Mouse (Mus musculus) urinary bladder, adult 2 months (tissue): ENCODE measurements around the gene Lyve1. TPM values are rescaled to one million over a fixed set of nuclear protein-coding genes. Genes with fewer than 3 reads are reported as not detected.

Experiments used
- DNase-seq: peaks from one replicate; pipeline ENCODE4 v3.0.0; 2022; ENCODE audit warnings: low spot score
- polyA plus RNA-seq: library from polyadenylated mRNA; depleted of rRNA; stranded (reverse); fragments of >200 nt; gene quantifications from 2 replicates; pipeline ENCODE4 v1.2.3, GENCODE M21; 2012

The Lyve1 gene
- polyA plus RNA-seq, 1 experiment = 32.3 TPM

- no peak for DNase-seq
Observed at GRCm38 (mm10) chr7:110853611-110854010, 9.4 kb downstream of the Lyve1 start.

- no peak for DNase-seq
Observed at GRCm38 (mm10) chr7:110851541-110852203, 11.4 kb downstream of the Lyve1 start.

DNA sequence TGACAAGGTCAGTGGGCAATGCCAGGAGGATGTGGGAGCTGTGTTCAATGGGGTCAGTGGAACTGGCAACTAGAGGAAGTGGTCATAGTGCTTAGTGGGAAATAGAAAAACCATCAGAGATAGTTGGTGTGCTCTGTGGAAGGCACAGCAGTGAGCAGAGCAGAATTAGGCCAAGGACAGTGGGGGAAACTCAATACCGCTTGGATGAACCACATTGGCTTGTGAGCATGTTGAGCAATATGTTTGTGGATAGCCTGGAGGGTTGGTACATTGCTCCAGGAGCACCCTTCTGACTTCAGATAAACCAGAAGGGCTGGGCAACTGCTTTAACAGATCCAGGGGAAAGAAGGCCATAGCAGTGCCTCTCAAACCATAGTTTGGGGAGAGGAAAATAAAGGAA is 14.7 kb downstream of the Lyve1 start:
- DNase-seq = no peak

DNA sequence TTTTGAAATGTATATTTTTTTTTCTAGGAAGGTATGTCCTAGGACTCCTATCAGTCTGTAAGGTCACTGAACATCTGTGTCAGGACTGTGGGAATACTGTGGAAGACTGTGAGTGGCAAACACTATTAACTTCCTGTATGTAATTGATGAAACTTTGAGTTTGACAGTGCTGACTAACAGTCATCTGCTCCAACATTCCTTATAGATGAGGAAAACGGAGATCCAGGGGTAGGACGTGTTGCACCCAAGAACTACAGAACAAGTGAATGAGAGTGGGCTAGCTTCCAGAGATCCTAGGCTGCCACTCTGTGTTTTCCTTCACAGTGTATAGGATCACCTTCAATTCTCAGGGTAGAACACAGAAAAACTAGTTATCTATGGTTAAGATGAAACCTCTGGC is 15.7 kb downstream of the Lyve1 start:
- DNase-seq = no peak

- peak; percentile 84 for DNase-seq
Observed at GRCm38 (mm10) chr7:110843916-110844874, 18.8 kb downstream of the Lyve1 start, which contains the start of gene Rnf141. Rnf141 (minus strand) TSS chr7:110844457.

- DNase-seq = no peak
Observed at GRCm38 (mm10) chr7:110840332-110840731, 22.7 kb downstream of the Lyve1 start.

DNA sequence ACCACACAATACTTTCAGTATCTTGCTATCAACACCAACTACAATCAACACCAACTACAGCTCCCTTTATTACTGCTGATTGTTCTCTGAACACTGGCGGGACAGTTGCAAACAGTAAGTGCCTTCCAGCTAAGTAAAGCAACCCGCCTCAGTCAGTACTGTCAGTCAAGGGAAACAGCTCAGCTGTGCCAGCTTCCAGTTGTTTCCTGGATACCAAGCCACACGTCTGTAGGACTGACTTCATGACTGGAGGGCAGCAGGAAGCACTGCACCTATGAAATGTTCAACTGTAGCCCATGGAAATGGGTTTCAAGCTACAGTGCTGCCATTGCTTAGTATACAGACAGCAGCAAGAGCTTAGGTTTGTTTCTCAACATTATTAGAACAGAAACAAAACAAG is 28.5 kb downstream of the Lyve1 start:
- DNase-seq = no peak

DNA sequence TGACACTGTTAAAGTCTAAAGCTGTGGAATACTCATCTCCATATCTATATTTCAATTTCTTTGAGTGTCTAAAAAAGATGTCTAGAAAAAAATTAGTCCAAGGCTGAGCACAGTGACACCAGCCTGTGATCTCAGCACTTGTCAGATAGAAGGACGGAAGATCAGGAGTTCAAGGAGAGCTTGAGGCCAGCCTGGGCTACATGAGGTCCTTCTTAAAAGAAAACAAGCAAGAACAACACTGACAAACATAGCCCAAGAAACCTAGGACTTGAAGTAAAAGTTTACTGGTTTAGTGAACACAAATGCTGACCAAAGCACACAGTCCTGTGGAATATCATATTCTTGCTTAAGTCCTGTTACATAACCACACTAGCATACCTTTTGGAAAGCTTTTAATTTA is 29.0 kb downstream of the Lyve1 start:
- DNase-seq = no peak

DNA sequence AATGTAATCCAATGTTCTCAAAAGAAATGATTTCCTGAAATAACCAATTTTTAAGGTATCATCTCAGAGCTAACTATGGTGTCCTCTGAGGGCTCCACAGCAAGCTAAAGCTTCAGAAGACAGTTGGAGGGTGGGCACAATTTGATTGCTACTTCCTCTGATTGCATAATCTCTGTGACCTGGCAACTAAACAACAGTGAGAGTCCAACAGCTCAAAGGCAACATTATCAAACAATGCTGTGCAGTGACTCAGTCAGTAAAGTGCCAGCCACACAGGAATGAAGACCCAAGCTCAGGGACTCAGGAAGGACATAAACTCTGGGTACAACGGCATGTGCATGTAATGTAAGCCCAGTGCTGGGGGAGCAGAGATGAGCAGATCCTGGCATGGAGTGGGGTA is 30.0 kb downstream of the Lyve1 start:
- no peak for DNase-seq

DNA sequence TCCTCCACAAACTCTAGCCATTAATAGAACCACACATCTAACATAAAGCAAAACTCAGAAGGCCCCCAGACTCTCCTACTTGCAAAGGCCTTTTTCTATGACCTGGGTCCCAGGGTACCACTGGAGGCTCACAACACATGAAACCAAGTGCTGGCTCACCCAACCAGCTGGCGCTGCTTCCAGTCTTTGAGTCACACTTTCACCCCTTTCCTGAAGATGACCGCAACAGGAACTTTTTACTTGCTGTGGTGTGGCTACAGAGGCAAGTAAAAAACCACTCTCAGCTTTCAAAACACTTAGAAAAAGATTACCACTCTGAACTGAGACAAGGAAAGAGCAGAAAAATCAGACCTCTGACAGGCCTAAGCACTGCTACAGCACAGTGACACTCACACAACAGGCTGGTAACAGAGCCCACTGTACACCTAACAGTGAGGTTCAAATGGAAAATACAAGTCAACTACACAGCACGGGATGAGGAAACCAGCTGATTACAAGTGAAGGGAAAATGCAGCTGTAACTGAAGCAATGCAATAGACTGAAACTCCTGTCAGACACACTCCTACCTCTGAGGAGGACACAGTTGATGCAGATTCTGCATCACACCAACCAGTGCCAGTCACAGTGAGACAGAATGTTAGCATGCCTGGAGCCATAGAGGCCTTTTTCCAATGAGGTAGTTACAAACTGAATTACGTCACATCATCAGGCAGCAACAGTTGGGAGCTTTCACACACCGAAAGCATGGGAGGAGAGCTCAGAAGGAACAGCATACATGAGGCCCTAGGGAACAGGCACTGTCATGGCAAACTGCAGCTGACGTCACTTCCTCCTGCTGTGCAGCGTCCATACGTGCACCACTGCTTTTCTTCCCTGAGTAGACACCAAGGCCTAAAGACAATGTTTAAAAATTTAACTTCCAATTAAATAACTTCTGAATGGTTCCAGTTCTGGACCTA is 38.8 kb downstream of the Lyve1 start:
- DNase-seq = no peak

GRCm38 (mm10) chr7:110823593-110823992 is 39.4 kb downstream of the Lyve1 start:
- DNase-seq = no peak

DNA sequence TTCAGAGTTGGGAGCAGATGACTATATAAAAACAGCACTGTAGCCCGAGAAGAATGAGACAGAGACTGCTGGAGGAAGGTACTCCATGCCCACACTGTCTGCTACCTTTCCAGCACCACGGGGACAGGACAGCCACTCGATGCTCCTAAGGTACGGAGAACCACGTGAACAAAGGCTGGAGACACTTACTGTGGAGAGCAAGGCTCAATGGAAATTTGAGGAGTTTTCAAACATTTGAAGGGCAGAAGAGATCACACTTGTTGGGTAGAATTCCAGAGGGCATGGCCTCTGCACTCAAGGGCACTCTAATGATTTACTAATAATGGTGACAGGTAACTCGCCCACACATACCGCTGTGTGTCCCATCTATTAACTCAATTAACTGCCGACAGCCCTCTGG is 40.0 kb downstream of the Lyve1 start:
- DNase-seq = no peak

GRCm38 (mm10) chr7:110822055-110822454 is 41.0 kb downstream of the Lyve1 start:
- no peak for DNase-seq

DNA sequence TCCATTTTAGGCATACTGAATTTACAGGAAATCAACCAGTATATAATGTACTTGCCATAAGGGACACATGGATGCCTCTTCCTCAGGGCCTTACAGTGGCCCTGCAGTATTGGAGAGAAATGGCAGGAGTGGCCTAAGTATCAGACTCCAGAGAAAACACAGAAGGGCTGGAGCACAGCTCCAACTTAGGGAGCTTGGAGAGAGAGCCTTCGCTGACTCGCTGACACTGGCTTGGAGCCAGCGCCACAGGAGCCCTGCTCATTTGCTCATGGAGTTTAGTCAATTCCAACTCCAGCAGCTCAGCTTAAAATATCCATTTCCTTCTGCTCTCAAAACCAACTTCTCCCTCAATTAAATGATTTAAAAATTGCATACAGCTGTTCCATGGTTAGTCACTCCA is 41.4 kb downstream of the Lyve1 start:
- DNase-seq = no peak

DNA sequence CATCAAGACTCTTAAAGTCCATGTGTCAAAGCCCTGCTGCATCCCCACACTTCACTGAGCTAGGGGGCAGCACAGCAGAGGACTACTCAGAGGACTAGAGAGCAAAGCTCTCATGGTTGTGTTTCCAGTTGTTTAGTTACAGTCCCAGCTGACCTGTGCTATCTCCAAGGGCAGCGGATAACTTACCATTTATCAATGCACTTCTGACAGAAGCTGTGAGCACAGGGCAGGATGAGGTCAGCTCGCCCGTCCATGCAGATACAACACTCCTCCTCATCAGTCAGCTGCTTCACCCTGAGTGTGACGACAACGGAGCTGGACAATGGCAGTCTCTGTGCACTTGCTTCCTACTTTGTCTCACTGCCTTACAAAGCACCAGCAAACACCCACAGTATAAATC is 42.0 kb downstream of the Lyve1 start:
- DNase-seq = no peak

DNA sequence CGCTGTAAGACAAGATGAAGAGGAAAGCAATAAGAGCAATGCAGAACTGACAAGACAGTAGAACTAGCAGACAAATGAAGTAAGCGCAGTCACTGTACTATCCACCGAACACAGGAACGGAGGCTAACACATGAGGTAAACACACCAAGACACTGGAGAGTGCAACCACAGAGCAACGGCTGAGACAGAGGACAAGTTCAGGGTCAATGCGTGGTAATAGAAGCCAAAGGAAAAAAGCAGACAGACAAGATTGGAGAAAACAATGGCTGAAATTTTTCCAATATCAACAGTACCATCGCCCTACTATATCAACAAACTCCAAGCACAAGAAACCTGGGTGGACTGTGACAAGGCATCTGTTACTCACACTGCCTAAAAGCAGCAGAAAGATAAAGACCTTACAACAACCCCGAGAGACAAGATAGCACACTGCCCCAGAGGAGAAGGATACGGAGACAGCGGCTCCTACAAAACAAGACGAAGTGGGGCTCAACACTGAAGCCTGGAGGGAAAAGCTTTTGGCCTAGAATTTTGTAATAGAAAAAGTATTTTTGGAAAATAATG is 44.2 kb downstream of the Lyve1 start:
- DNase-seq = no peak

GRCm38 (mm10) chr7:110818206-110818605 is 44.8 kb downstream of the Lyve1 start:
- DNase-seq = no peak

DNA sequence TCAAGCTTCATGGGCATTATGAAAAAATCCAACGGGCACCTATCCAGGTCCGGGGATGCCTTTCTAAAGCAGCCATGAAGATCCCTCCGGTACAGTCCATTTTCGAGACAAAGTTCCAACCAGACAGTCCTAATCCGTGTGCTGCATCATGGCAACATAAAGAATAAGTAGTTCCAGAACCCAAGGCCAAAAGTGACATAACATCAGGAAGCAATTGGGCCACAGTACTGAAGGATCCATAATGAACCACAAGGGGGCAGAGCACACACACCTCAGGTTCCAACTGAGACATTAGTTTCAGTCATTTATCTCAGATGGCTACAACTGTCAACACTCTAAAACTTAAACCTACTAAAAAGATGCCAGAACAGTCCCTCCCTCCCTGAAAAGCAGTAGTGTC is 47.0 kb downstream of the Lyve1 start:
- DNase-seq = no peak

DNA sequence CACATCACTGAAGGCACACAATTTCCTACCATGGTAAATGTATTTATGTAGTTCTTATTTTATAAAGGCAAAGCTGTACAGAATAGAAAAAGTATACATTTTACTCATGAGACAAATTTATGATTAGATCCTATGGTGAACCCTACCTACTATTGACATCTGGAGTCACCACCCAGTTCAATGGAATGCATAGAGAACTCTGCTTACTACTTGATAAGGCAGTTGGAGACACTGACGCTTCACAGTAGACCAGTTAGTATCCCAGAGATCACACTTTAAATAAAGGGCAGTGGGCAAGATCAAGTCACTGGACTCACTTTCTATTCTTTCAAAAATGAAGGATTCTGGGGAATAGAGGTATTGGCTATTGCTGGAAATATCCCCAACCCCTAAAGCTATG is 49.1 kb downstream of the Lyve1 start:
- no peak for DNase-seq

DNA sequence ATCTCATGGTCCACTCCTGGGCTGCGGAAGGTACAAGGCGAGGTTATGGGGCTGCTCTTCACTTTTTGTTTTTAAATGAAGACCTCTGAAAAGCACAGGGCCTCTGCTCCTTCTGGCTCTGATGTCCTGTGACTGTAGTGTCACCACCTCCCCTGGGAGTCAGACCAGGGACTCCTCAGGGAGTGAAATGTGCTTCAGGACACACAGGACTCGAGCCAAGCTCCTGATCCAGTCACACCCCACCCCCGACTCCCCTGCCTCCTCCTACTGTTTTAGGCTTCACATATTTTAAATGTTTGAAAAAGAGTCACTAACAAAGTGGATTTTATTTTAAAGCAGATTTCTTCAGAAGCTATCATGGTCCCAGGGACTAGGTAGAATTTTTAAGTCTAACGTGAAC is 51.5 kb downstream of the Lyve1 start:
- DNase-seq = no peak

GRCm38 (mm10) chr7:110810995-110811394 is 52.0 kb downstream of the Lyve1 start:
- DNase-seq = no peak
